Mouse (Mus musculus) lung, postnatal 0 days (tissue): Measurements from ENCODE around the gene Myh10. TPM values are rescaled to one million over a fixed set of nuclear protein-coding genes. Genes with fewer than 3 reads are reported as not detected.

Experiments used
- ATAC-seq: fragments of 200-750 bp; cut with Nextera tagmentation; 2 replicates; pipeline ENCODE4 v1.8.0; 2017; ENCODE audit warnings: moderate library complexity
- DNase-seq: peaks from one replicate; pipeline ENCODE4 v3.0.0-alpha.2; 2016; ENCODE audit warnings: low spot score
- H3K27ac ChIP-seq: fragments of 300-500 bp; sonication (generic); 2 replicates; pipeline ENCODE4 v1.5.1; 2014; ENCODE audit warnings: antibody characterized with exemption, mild to moderate bottlenecking, low read length, mixed read lengths
- H3K27me3 ChIP-seq: fragments of 300-500 bp; sonication (generic); replicated peaks from 2 replicates; pipeline ENCODE4 v1.6.1; 2014; ENCODE audit warnings: low read length, mixed read lengths; ENCODE audit not compliant: insufficient read depth
- H3K36me3 ChIP-seq: fragments of 300-500 bp; sonication (generic); 2 replicates; pipeline ENCODE4 v1.6.1; 2014; ENCODE audit warnings: low read length, mixed read lengths; ENCODE audit not compliant: insufficient read depth
- H3K4me1 ChIP-seq: fragments of 300-500 bp; sonication (generic); 2 replicates; pipeline ENCODE4 v1.6.1; 2014; ENCODE audit warnings: antibody characterized with exemption, low read depth, low read length, mixed read lengths; ENCODE audit not compliant: insufficient read depth
- H3K4me2 ChIP-seq: fragments of 300-500 bp; sonication (generic); replicated peaks from 2 replicates; pipeline ENCODE4 v1.6.1; 2014; ENCODE audit warnings: low read depth, mild to moderate bottlenecking, low read length, moderate library complexity, mixed read lengths
- H3K4me3 ChIP-seq: fragments of 300-500 bp; sonication (generic); 2 replicates; pipeline ENCODE4 v1.5.1; 2014; ENCODE audit warnings: low read depth, low read length
- H3K9ac ChIP-seq: fragments of 300-500 bp; sonication (generic); replicated peaks from 2 replicates; pipeline ENCODE4 v1.6.1; 2014; ENCODE audit warnings: low read depth, mild to moderate bottlenecking
- H3K9me3 ChIP-seq: fragments of 300-500 bp; sonication (generic); 2 replicates; pipeline ENCODE4 v1.6.1; 2016; ENCODE audit warnings: low read length, mixed read lengths
- CTCF ChIP-seq: IDR thresholded peaks from 2 replicates; pipeline ENCODE4 v1.5.1; 2016; ENCODE audit warnings: antibody characterized with exemption, mild to moderate bottlenecking
- EP300 ChIP-seq: IDR thresholded peaks from 2 replicates; pipeline ENCODE4 v1.6.1; 2016; ENCODE audit warnings: antibody characterized with exemption, mild to moderate bottlenecking, control low read depth
- WGBS: fragments of 180-500 bp; shearing (Covaris S2); extraction: QIAGEN DNeasy Blood & Tissue Kit; methylation state at CpG from one replicate; pipeline ENCODE4 v1.1.7; 2014; 5-methylcytosine and 5-hydroxymethylcytosine counted together
- polyA plus RNA-seq: library from polyadenylated mRNA; unstranded; fragments of >200 nt; fragmentation: Nextera tagmentation; extraction: Ambion mirVana; gene quantifications from 2 replicates; pipeline ENCODE4 v1.2.1, GENCODE M21; 2015

Gene Myh10
- polyA plus RNA-seq, 1 experiment from 2014 or later, result 51.8 TPM

GRCm38 (mm10) chr11:68739509-68739908 lies 48.1 kb downstream of the Myh10 start:
- no peak for ATAC-seq
- no peaks in the 10 kb centered on the region for H3K36me3 ChIP-seq

GRCm38 (mm10) chr11:68742658-68743057 lies 51.3 kb downstream of the Myh10 start:
- no peak for TF ChIP-seq CTCF
- no peak for TF ChIP-seq EP300
- WGBS, result 85% methylated on average over 2 of the region's 2 CpGs
- H3K27me3 ChIP-seq, result no peaks in the 10 kb centered on the region
- no peak overlapping the region for H3K9ac ChIP-seq
- H3K4me3 ChIP-seq, result no peak overlapping the region
- no peak overlapping the region for H3K27ac ChIP-seq
- H3K9me3 ChIP-seq, result no peaks in the 10 kb centered on the region
- ATAC-seq, result no peak
- no peak overlapping the region for H3K4me2 ChIP-seq
- no peak for DNase-seq
- H3K4me1 ChIP-seq, result no peaks in the 10 kb centered on the region
- no peaks in the 10 kb centered on the region; the same call in 1 of the 2 replicates for H3K36me3 ChIP-seq

More at GRCm38 (mm10) chr11:68739509-68739908, 48.1 kb downstream of the Myh10 start:
- TF ChIP-seq CTCF (no peak), EP300 (no peak)
- Histone ChIP-seq H3K4me1 (no peaks in the 10 kb centered on the region), H3K4me2 (no peak overlapping the region), H3K27me3 (no peaks in the 10 kb centered on the region), H3K27ac (no peak overlapping the region), H3K9me3 (no peaks in the 10 kb centered on the region), H3K4me3 (no peak overlapping the region), H3K9ac (no peak overlapping the region)
- WGBS, result 90% methylated on average over 7 of the region's 7 CpGs
- no peak for DNase-seq

- H3K27me3 ChIP-seq, result no peaks in the 10 kb centered on the region
- DNase-seq (no peak), ATAC-seq (no peak)
- no peaks in the 10 kb centered on the region for H3K9me3 ChIP-seq
- no peaks in the 10 kb centered on the region; the same call in 1 of the 2 replicates for H3K36me3 ChIP-seq
- H3K4me2 ChIP-seq, result no peak overlapping the region
- H3K27ac ChIP-seq, result no peak overlapping the region
- H3K4me1 ChIP-seq, result no peaks in the 10 kb centered on the region
- 80% methylated on average over 3 of the region's 3 CpGs for WGBS
- TF ChIP-seq CTCF, result no peak
- no peak for TF ChIP-seq EP300
- H3K4me3 ChIP-seq, result no peak overlapping the region
- no peak overlapping the region for H3K9ac ChIP-seq
These were observed 52.8 kb downstream of the Myh10 start for GRCm38 (mm10) chr11:68744150-68744549.

- Histone ChIP-seq H3K27me3 (no peaks in the 10 kb centered on the region), H3K4me1 (no peaks in the 10 kb centered on the region), H3K27ac (no peak overlapping the region), H3K4me3 (no peak overlapping the region), H3K4me2 (no peak overlapping the region), H3K9ac (no peak overlapping the region), H3K36me3 (no peaks in the 10 kb centered on the region; the same call in 1 of the 2 replicates), H3K9me3 (no peaks in the 10 kb centered on the region)
- ATAC-seq (no peak), DNase-seq (no peak)
- no peak for TF ChIP-seq CTCF
- TF ChIP-seq EP300, result no peak
- 77% methylated on average over 16 of the region's 16 CpGs for WGBS
These were observed 54.2 kb downstream of the Myh10 start for GRCm38 (mm10) chr11:68745374-68746200.

- Histone ChIP-seq H3K9me3 (no peaks in the 10 kb centered on the region), H3K9ac (no peak overlapping the region), H3K36me3 (no peaks in the 10 kb centered on the region; the same call in 1 of the 2 replicates), H3K4me2 (no peak overlapping the region), H3K27me3 (no peaks in the 10 kb centered on the region), H3K4me3 (no peak overlapping the region), H3K27ac (no peak overlapping the region), H3K4me1 (no peaks in the 10 kb centered on the region)
- WGBS, result 82% methylated on average over 5 of the region's 5 CpGs
- ATAC-seq (no peak), DNase-seq (no peak)
- TF ChIP-seq EP300 (no peak), CTCF (no peak)
These were observed 56.8 kb downstream of the Myh10 start for GRCm38 (mm10) chr11:68748121-68748520.

GRCm38 (mm10) chr11:68750206-68750605 lies 58.8 kb downstream of the Myh10 start:
- DNase-seq (no peak), ATAC-seq (no peak)
- Histone ChIP-seq H3K27me3 (no peaks in the 10 kb centered on the region), H3K36me3 (no peaks in the 10 kb centered on the region; the same call in 1 of the 2 replicates), H3K4me2 (no peak overlapping the region), H3K27ac (no peak overlapping the region), H3K4me1 (no peaks in the 10 kb centered on the region), H3K4me3 (no peak overlapping the region), H3K9me3 (no peaks in the 10 kb centered on the region), H3K9ac (no peak overlapping the region)
- no peak for TF ChIP-seq EP300
- TF ChIP-seq CTCF, result no peak
- WGBS, result 78% methylated on average over 2 of the region's 2 CpGs
